Mouse (Mus musculus) adrenal gland, postnatal 10 days (tissue): ENCODE measurements around the gene Olfr1232. TPM values are rescaled to one million over a fixed set of nuclear protein-coding genes. Genes with fewer than 3 reads are reported as not detected.

Source experiments
- DNase-seq: peaks from one replicate; pipeline ENCODE4 v3.0.0; 2021; ENCODE audit warnings: mixed read lengths
- long read RNA-seq, 2 experiments: library from polyadenylated mRNA; stranded (forward); transcript quantifications; one replicate each; pipeline ENCODE4 v2.0.0; 2021
- total RNA-seq, 2 experiments: library from RNA; stranded (reverse); gene quantifications; 2 replicates each; pipeline ENCODE4 v1.2.3; 2021

The Olfr1232 gene
- total RNA-seq = not detected
- long read RNA-seq, experiment 1 = 0 reads
- long read RNA-seq, experiment 2 = 0 reads

DNA sequence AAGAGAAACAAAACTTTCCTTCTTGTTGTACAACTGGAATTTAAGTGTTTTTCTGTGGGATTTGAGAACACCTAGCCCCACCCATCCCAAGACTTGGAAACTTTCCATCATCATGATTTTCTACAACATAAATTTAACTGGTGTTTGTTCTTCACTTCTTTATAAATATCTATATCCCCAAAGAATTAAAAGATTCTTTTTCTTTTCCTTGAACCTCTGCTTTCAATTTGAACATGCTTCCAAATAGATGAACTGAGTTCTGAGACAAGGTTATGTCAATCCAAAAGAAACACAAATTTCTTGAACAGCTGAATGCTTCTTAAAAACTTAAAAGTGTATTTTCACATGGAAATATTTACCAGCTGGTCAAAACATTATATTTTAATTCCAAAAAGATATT lies at the start of gene Olfr1232:
Gene Olfr1232, minus strand, starts transcription at position 101 of the 400 bp plus-strand sequence.
- DNase-seq = no peak

DNA sequence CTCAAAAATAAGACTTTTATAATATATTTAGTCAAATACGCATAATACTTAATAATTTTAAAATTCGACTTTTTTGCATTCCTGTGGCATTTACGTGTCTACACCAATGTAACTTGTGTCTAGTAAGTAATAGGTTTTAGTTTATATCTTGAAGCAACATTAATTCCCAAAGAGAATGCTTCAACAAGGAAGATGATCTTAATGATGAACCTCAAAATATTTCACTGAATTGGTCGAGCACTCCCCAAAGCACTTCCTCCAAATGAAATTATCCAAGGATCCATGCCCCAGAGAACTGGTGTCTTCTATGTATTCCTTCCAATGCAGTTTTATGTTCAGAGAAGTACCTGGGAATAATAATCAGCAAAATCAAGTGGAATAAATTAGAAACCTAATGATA lies 35.3 kb upstream of the Olfr1232 start, which contains the start of gene Olfr1234:
Gene Olfr1234, minus strand, starts transcription at position 101 of the 400 bp plus-strand sequence.
- DNase-seq = no peak

DNA sequence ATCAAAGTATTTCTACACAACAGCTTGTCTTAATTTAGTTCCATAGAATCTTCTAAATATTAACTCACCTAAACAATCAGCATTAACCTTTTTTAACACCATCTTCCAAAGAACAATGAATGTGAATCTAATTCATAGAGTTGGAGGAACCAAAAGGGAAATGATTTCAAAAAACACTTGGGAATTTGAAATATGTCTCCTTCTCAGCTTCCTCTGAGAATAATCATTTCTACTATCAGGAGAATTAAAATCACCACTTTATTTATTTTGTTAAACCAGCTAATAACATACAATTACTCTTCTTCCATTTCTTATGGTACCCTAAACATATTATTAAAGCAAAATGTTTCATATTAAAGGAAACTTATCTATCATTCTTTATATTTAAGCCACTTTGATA lies 12.8 kb upstream of the Olfr1232 start, which contains the start of gene Olfr1233:
Gene Olfr1233, minus strand, starts transcription at position 101 of the 400 bp plus-strand sequence.
- DNase-seq = no peak

DNA sequence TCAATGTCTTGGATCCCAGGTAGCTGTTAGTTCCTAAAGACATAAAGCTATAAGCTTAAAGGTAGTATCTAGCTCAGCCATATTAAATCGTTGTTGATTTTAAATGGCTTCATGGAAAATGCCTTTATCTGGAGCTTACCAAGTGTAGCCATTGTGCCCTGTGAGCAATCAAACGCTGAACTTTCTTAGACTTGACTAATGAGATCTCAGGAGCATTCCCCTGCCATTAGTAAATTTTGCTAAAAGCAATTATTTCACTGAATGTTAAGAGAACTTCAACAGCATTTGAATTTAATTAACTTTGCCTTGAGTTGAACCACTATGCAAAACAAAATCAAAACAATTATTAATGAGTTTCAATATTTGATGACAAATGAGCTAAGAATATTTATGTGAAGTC lies 22.5 kb downstream of the Olfr1232 start, which contains the start of gene Olfr1231:
Gene Olfr1231, minus strand, starts transcription at position 101 of the 400 bp plus-strand sequence.
- no peak for DNase-seq

- no peak for DNase-seq
Observed at GRCm38 (mm10) chr2:89297168-89297567, 32.3 kb downstream of the Olfr1232 start, which contains the start of gene Olfr1230. Gene Olfr1230 (minus strand): TSS chr2:89297268.

DNA sequence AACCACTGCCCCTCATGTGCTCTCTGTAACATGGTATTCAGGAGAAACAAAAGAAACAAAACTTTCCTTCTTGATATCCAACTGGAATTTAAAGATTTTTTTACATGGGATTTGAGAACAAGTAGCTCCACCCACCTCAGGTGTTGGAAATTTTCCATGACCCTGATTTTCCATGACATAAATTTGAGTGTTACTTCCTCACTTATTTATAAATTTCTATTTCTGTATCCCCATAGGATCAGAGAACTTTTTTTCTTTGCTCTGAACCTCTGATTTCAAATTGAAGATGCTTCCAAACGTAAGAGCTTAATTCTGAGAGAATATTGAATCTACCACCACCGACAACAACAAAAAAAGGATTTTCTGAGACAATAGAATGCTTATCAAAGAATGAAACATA lies 41.6 kb downstream of the Olfr1232 start, which contains the start of gene Olfr1229:
Gene Olfr1229, minus strand, starts transcription at position 101 of the 400 bp plus-strand sequence.
- DNase-seq = no peak

Other genes with a start within 250 kb of the Olfr1232 start
- gene Olfr1219, start 246.2 kb downstream of the Olfr1232 start, total RNA-seq = not detected
- not detected for gene Olfr1220, start 222.8 kb downstream of the Olfr1232 start, total RNA-seq
- gene Olfr1221, start 212.4 kb downstream of the Olfr1232 start, total RNA-seq = not detected
- gene Olfr1222, start 196.6 kb downstream of the Olfr1232 start, total RNA-seq = not detected
- not detected for gene Olfr1223, start 178.1 kb downstream of the Olfr1232 start, total RNA-seq
- not detected for gene Olfr1224-ps1, start 165.6 kb downstream of the Olfr1232 start, total RNA-seq
- not detected for gene Olfr1225, start 155.0 kb downstream of the Olfr1232 start, total RNA-seq
- not detected for gene Olfr1226, start 129.6 kb downstream of the Olfr1232 start, total RNA-seq
- not detected for gene Olfr1228, start 75.6 kb downstream of the Olfr1232 start, total RNA-seq
- not detected for gene Olfr1229, start 41.7 kb downstream of the Olfr1232 start, total RNA-seq
- not detected for gene Olfr1230, start 32.4 kb downstream of the Olfr1232 start, total RNA-seq
- not detected for gene Olfr1231, start 22.6 kb downstream of the Olfr1232 start, total RNA-seq
- not detected for gene Olfr1233, start 12.7 kb upstream of the Olfr1232 start, total RNA-seq
- gene Olfr1234, start 35.2 kb upstream of the Olfr1232 start, total RNA-seq = not detected
- gene Olfr1238, start 80.0 kb upstream of the Olfr1232 start, total RNA-seq = not detected
- not detected for gene Olfr1239, start 90.7 kb upstream of the Olfr1232 start, total RNA-seq
- gene Olfr1240, start 113.3 kb upstream of the Olfr1232 start, total RNA-seq = not detected
- gene Olfr1241, start 157.5 kb upstream of the Olfr1232 start, total RNA-seq = not detected
- not detected for gene Olfr1242, start 168.7 kb upstream of the Olfr1232 start, total RNA-seq
- gene Olfr1243, start 201.8 kb upstream of the Olfr1232 start, total RNA-seq = not detected
- not detected for gene Olfr1245, start 248.8 kb upstream of the Olfr1232 start, total RNA-seq